ENCODE assay signal across 20 mouse cellular contexts in genomic region chr10:62990636-62991035, GRCm38 (mm10). TPM values are rescaled to one million over a fixed set of nuclear protein-coding genes. Genes with fewer than 3 reads are reported as not detected.
"Had no signal": no experiment of that assay in that cellular context is flagged by ENCODE, and none has a peak within 500 bp of the region (broad histone marks: within the 10 kb centered on the region; RNA-seq: fewer than 3 reads in every experiment).

No protein-coding gene starts in this region.

- H3K27me3 ChIP-seq: liver, embryonic 15.5 days; lung, embryonic 15.5 days; megakaryocyte, embryonic 14.5 days; midbrain, embryonic 13.5 days; midbrain, embryonic 15.5 days; neural tube, embryonic 12.5 days had no signal

- H3K27ac ChIP-seq: liver, embryonic 15.5 days; lung, embryonic 15.5 days; macrophage; midbrain, embryonic 13.5 days; midbrain, embryonic 15.5 days; neural tube, embryonic 12.5 days had no signal

- DNase-seq: liver, postnatal 0 days; lung, adult 2 months; lung, postnatal 14 days; lung, postnatal 36 days; right cerebral cortex, postnatal 14 days; spleen, adult 18-20 months; thymus, adult 2 months; thymus, postnatal 36 days had no signal

- H3K9ac ChIP-seq: liver, embryonic 15.5 days; liver, postnatal 0 days; lung, embryonic 15.5 days; midbrain, embryonic 13.5 days; midbrain, embryonic 15.5 days; neural tube, embryonic 12.5 days had no signal

- ATAC-seq: liver, postnatal 0 days; lung, postnatal 0 days; midbrain, embryonic 13.5 days; midbrain, embryonic 15.5 days had no signal

- H3K4me1 ChIP-seq: liver, embryonic 15.5 days; lung, embryonic 15.5 days; megakaryocyte, embryonic 14.5 days; midbrain, embryonic 13.5 days; midbrain, embryonic 15.5 days; neural tube, embryonic 12.5 days had no signal

- H3K4me3 ChIP-seq: liver, embryonic 15.5 days; lung, embryonic 15.5 days; megakaryocyte, embryonic 14.5 days; midbrain, embryonic 13.5 days; midbrain, embryonic 15.5 days; neural tube, embryonic 12.5 days had no signal

- H3K36me3 ChIP-seq: liver, embryonic 15.5 days had no signal

- H3K9me3 ChIP-seq: liver, embryonic 15.5 days; lung, embryonic 15.5 days; megakaryocyte, embryonic 14.5 days; midbrain, embryonic 13.5 days; midbrain, embryonic 15.5 days; neural tube, embryonic 12.5 days had no signal

- H3K4me2 ChIP-seq: liver, embryonic 15.5 days; lung, embryonic 15.5 days; midbrain, embryonic 11.5 days; midbrain, embryonic 13.5 days; midbrain, embryonic 15.5 days; neural tube, embryonic 12.5 days had no signal

RNA-seq across cellular contexts. Expression of gene Pbld2, which starts 33.5 kb away (rescaled TPM):
- total RNA-seq: megakaryocyte progenitor cell, adult 5-6 weeks; midbrain, postnatal 0 days; monocyte, adult 5-6 weeks had no signal
